Mouse (Mus musculus) heart, embryonic 12.5 days (tissue): ENCODE results near the gene Wfikkn1. TPM values are rescaled to one million over a fixed set of nuclear protein-coding genes. Genes with fewer than 3 reads are reported as not detected.

Experiments
- ATAC-seq: fragments of 200-750 bp; cut with Nextera tagmentation; 2 replicates; pipeline ENCODE4 v1.8.0; 2017; ENCODE audit warnings: moderate TSS enrichment, moderate library complexity; ENCODE audit not compliant: insufficient number of reproducible peaks, low FRiP score
- H3K27ac ChIP-seq: fragments of 300-500 bp; sonication (generic); 2 replicates; pipeline ENCODE4 v1.5.1; 2016; ENCODE audit warnings: mild to moderate bottlenecking, moderate library complexity; ENCODE audit not compliant: poor library complexity, severe bottlenecking
- H3K27me3 ChIP-seq: fragments of 300-500 bp; sonication (generic); replicated peaks from 2 replicates; pipeline ENCODE4 v1.6.1; 2016; ENCODE audit warnings: mild to moderate bottlenecking, moderate library complexity
- H3K36me3 ChIP-seq: fragments of 300-500 bp; sonication (generic); 2 replicates; pipeline ENCODE4 v1.6.1; 2016; ENCODE audit warnings: mild to moderate bottlenecking, moderate library complexity
- H3K4me1 ChIP-seq: fragments of 300-500 bp; sonication (generic); replicated peaks from 2 replicates; pipeline ENCODE4 v1.6.1; 2016; ENCODE audit warnings: mild to moderate bottlenecking
- H3K4me2 ChIP-seq: fragments of 300-500 bp; sonication (generic); 2 replicates; pipeline ENCODE4 v1.6.1; 2016; ENCODE audit warnings: mild to moderate bottlenecking, moderate library complexity
- H3K4me3 ChIP-seq: fragments of 300-500 bp; sonication (generic); 2 replicates; pipeline ENCODE4 v1.5.1; 2016; ENCODE audit warnings: mild to moderate bottlenecking
- H3K9ac ChIP-seq: fragments of 300-500 bp; sonication (generic); 2 replicates; pipeline ENCODE4 v1.6.1; 2016; ENCODE audit warnings: mild to moderate bottlenecking, moderate library complexity
- H3K9me3 ChIP-seq: fragments of 300-500 bp; sonication (generic); replicated peaks from 2 replicates; pipeline ENCODE4 v1.6.1; 2016; ENCODE audit warnings: mild to moderate bottlenecking, moderate library complexity
- WGBS: fragments of 180-500 bp; shearing (Covaris S2); methylation state at CpG from one replicate; pipeline ENCODE4 v1.1.7; 2016; 5-methylcytosine and 5-hydroxymethylcytosine counted together
- polyA plus RNA-seq: library from polyadenylated mRNA; unstranded; fragments of >200 nt; fragmentation: Nextera tagmentation; extraction: Ambion mirVana; gene quantifications from 2 replicates; pipeline ENCODE4 v1.2.1, GENCODE M21; 2016

Gene Wfikkn1
- polyA plus RNA-seq = 0.19 and 0.40 TPM in 2 replicates

GRCm38 (mm10) chr17:25880196-25880910, at the start of gene Wfikkn1:
Gene Wfikkn1, minus strand, starts transcription at chr17:25880858.
- peaks cover 53% of the 10 kb centered on the region for H3K36me3 ChIP-seq
- H3K9ac ChIP-seq = no peak within 1 kb of the TSS; the same call in 1 of the 2 replicates
- peak within 1 kb of the TSS; percentile 22; the same call in 1 of the 2 replicates for H3K27ac ChIP-seq
- 52% methylated on average over 5 of the region's 5 CpGs for WGBS
- H3K9me3 ChIP-seq = no peaks in the 10 kb centered on the region
- H3K27me3 ChIP-seq = no peaks in the 10 kb centered on the region
- H3K4me1 ChIP-seq = peaks cover 43% of the 10 kb centered on the region
- no peak within 1 kb of the TSS for H3K4me3 ChIP-seq
- H3K4me2 ChIP-seq = no peak within 1 kb of the TSS
- ATAC-seq = no peak

DNA sequence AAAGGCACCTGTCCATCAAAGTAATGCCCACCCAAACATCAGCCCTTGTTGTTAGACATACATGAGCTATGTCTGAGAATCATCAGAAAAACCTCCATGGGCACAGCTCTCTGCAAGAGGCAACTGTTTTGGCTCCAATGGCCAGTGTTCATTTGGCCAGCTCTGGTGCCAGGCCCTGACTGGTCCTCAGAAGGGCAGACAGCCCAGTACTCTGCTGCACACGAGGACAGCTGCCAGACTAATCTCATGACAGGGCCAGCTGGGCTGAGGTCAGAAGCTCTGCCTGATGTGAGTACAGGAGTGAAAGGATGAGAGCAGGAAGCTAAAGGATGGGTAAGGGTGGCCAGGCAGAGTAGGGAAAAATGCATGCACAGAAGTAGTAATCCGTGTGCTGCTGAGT, 44.7 kb upstream of the Wfikkn1 start:
- Histone ChIP-seq H3K9ac (no peak overlapping the region), H3K9me3 (no peaks in the 10 kb centered on the region), H3K4me2 (no peak overlapping the region), H3K4me1 (peaks cover 6% of the 10 kb centered on the region; the same call in 1 of the 2 replicates), H3K4me3 (no peak overlapping the region), H3K27ac (no peak overlapping the region), H3K27me3 (no peaks in the 10 kb centered on the region), H3K36me3 (peaks cover 53% of the 10 kb centered on the region)
- ATAC-seq = no peak
- 73% methylated on average over 2 of the region's 2 CpGs for WGBS

- Histone ChIP-seq H3K4me1 (peaks cover 24% of the 10 kb centered on the region), H3K27me3 (no peaks in the 10 kb centered on the region), H3K27ac (no peak overlapping the region), H3K36me3 (peaks cover 29% of the 10 kb centered on the region), H3K4me2 (no peak overlapping the region), H3K9me3 (no peaks in the 10 kb centered on the region), H3K9ac (no peak overlapping the region), H3K4me3 (no peak overlapping the region)
- WGBS = 81% methylated on average over 5 of the region's 5 CpGs
- no peak for ATAC-seq
These were observed 41.5 kb upstream of the Wfikkn1 start for GRCm38 (mm10) chr17:25922120-25922519.

- Histone ChIP-seq H3K4me3 (peak overlapping the region; percentile 83), H3K4me1 (peaks cover 28% of the 10 kb centered on the region), H3K9ac (peak overlapping the region; percentile 95), H3K4me2 (peak overlapping the region; percentile 78), H3K36me3 (peaks cover 15% of the 10 kb centered on the region), H3K9me3 (no peaks in the 10 kb centered on the region), H3K27me3 (no peaks in the 10 kb centered on the region), H3K27ac (peak overlapping the region; percentile 96)
- peak; percentile 96 for ATAC-seq
- WGBS = under 1% methylated on average over 40 of the region's 40 CpGs
These were observed 39.4 kb upstream of the Wfikkn1 start for GRCm38 (mm10) chr17:25919786-25920642.

DNA sequence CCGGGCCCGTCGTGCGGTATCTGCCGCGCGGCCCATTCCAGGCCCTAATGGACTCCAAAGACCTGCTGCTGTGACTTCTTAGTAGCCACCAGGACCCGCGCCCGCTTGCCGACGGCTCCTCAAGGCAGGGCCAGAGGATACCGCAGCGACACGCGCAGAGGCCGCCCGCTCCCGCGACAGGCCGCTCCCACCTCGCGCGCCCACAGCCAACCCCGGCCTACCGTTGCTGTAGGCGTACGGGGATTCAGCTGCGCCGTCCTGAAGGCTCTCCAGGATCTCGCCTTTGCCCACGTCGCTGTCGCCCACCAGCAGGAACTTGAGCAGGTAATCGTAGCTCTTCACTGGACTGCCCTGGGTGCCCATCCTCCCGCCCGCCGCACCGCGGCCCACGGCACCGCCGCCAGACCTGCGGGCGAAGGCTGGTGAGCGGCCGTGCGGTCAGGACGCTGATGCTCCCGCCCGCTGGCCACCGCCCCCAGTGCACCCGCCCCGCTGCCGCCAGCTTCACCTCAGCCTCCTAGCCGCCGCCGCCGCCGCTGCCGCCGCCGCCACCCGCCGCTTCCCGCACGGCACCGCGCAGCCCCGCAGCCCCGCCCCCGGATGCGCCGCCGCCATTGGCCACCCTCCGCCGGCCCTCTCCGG, 38.6 kb upstream of the Wfikkn1 start, which contains the start of gene Rab40c:
Gene Rab40c (minus strand): TSS at position 584 of the 642 bp plus-strand sequence.
- Histone ChIP-seq H3K4me3 (peak within 1 kb of the TSS; percentile 83), H3K27ac (peak within 1 kb of the TSS; percentile 96), H3K36me3 (peaks cover 15% of the 10 kb centered on the region), H3K27me3 (no peaks in the 10 kb centered on the region), H3K4me2 (peak within 1 kb of the TSS; percentile 94), H3K9ac (peak within 1 kb of the TSS; percentile 95), H3K9me3 (no peaks in the 10 kb centered on the region), H3K4me1 (peaks cover 36% of the 10 kb centered on the region)
- under 1% methylated on average over 76 of the region's 78 CpGs for WGBS
- ATAC-seq = peak; percentile 9; the same call in 1 of the 2 replicates

DNA sequence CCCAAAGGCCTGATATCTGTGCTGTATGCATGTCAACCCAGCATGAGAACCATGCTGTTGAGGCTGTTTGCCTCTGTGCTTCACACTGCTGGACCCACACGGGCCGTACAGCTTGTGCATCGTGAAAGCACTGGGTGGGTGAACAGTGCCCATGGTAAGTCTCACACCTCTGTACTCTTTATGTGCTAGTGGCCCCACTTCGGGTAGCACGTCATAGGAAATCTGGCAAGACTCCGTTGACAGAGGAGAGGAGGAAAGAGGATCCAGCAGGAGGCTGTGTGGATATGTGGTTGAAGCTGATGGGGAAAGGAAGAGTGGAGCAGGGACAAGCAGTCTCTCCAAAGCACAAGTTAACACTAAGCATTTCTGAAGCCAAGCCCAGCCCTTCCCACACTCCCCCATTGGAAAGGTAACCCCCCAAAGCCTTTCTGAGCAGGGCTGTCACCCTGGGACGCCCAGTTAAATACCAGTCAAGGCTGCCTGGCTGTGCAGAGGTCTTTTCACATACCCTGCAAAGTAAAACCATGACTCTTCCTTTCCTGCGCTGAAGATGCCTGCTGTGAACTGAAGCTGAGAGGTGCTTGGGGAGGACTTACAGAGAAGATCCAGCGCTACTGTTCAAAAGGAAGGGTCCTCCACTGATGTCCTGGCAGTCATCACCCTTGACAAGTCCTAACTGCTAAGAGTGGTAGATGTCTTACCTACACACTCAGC, 37.5 kb upstream of the Wfikkn1 start:
- 71% methylated on average over 9 of the region's 9 CpGs for WGBS
- Histone ChIP-seq H3K4me2 (peak overlapping the region; percentile 94), H3K36me3 (peaks cover 15% of the 10 kb centered on the region), H3K27me3 (no peaks in the 10 kb centered on the region), H3K4me3 (peak overlapping the region; percentile 83), H3K4me1 (peaks cover 47% of the 10 kb centered on the region), H3K27ac (no peak overlapping the region), H3K9me3 (no peaks in the 10 kb centered on the region), H3K9ac (peak overlapping the region; percentile 95)
- no peak for ATAC-seq

- no peak overlapping the region for H3K27ac ChIP-seq
- H3K4me2 ChIP-seq = no peak overlapping the region
- H3K9ac ChIP-seq = no peak overlapping the region
- no peaks in the 10 kb centered on the region for H3K9me3 ChIP-seq
- ATAC-seq = no peak
- peaks cover 16% of the 10 kb centered on the region for H3K36me3 ChIP-seq
- peaks cover 51% of the 10 kb centered on the region for H3K4me1 ChIP-seq
- H3K27me3 ChIP-seq = no peaks in the 10 kb centered on the region
- 77% methylated on average over 8 of the region's 8 CpGs for WGBS
- H3K4me3 ChIP-seq = no peak overlapping the region
These were observed 36.4 kb upstream of the Wfikkn1 start for GRCm38 (mm10) chr17:25916931-25917647.

DNA sequence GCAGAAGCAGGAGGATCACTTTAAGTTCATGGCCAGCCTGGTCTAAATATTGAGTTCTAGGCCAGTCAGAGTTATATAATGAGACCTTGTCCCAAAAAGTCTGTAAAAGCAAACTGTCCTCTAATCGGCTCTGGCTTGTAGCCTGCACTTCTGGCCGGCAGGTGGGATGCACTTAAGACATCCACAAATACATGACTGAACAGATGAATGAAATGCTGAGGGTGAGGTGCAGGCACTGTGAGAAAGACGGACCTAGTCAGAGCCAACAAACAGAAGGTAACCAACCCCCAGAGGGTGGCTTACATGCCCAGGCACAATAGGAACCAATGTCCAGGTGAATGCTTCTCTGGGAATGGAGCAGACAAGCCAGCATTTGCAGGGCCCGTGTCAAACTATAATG, 33.6 kb upstream of the Wfikkn1 start:
- no peak overlapping the region for H3K4me3 ChIP-seq
- WGBS = 56% methylated on average over 4 of the region's 4 CpGs
- H3K9me3 ChIP-seq = no peaks in the 10 kb centered on the region
- H3K36me3 ChIP-seq = peaks cover 29% of the 10 kb centered on the region
- peak overlapping the region; percentile 34 for H3K9ac ChIP-seq
- peak overlapping the region; percentile 36 for H3K27ac ChIP-seq
- H3K4me1 ChIP-seq = peaks cover 50% of the 10 kb centered on the region
- no peak overlapping the region for H3K4me2 ChIP-seq
- H3K27me3 ChIP-seq = no peaks in the 10 kb centered on the region
- ATAC-seq = no peak

GRCm38 (mm10) chr17:25913877-25914275, 33.2 kb upstream of the Wfikkn1 start:
- Histone ChIP-seq H3K27me3 (no peaks in the 10 kb centered on the region), H3K36me3 (peaks cover 30% of the 10 kb centered on the region), H3K27ac (peak overlapping the region; percentile 46; the same call in 1 of the 2 replicates), H3K9ac (peak overlapping the region; percentile 39; the same call in 1 of the 2 replicates), H3K9me3 (no peaks in the 10 kb centered on the region), H3K4me2 (peak overlapping the region; percentile 11), H3K4me1 (peaks cover 49% of the 10 kb centered on the region), H3K4me3 (no peak overlapping the region)
- ATAC-seq = no peak
- 5% methylated on average over 1 of the region's 1 CpGs for WGBS
